Mouse (Mus musculus): ENCODE results near the gene Rgs11. TPM values are rescaled to one million over a fixed set of nuclear protein-coding genes. Genes with fewer than 3 reads are reported as not detected.
"Not testable (repeated sequence)": the region's sequence is repeated elsewhere in the genome, so short reads cannot be mapped to it uniquely, and the experiment has no call there.

Rgs11 gene
- 11.5 and 15.9 TPM in 2 replicates for polyA plus RNA-seq (2015; fragmentation: Nextera tagmentation; extraction: Ambion mirVana)

DNA sequence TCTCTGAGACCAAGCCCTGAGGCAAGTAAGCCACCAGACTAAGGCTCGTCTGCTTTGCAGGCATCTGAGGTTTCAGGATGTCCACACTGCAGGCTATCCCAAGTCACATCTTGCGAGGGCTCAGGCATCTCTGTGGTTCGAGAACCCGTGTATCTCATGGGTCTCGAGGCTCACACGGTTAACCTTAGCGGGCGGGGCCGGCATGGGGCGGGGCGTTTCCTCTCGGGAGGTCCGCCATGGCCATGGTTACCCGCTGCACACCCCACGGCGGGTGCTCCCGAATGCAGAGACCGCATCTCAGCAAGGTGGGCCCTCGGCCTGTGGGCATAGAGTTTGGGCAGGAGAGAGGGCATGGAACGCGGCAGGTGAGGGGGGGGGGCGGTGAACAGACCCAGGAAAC is at the start of gene Rgs11:
Gene Rgs11 (plus strand): TSS at position 215 of the 400 bp plus-strand sequence.
- peak within 1 kb of the TSS; percentile 62 for H3K9ac ChIP-seq
- H3K9me3 ChIP-seq = no peaks in the 10 kb centered on the region
- H3K4me2 ChIP-seq = peak within 1 kb of the TSS; percentile 92
- no peak for ATAC-seq (ENCODE audit: low read depth)
- H3K27me3 ChIP-seq = peaks cover 78% of the 10 kb centered on the region
- H3K36me3 ChIP-seq = peaks cover 7% of the 10 kb centered on the region
- peak within 1 kb of the TSS; percentile 42 for H3K4me3 ChIP-seq
- 3% methylated on average over 22 of the region's 22 CpGs for WGBS
- no peak within 1 kb of the TSS for H3K27ac ChIP-seq (replicated peaks)
- H3K4me1 ChIP-seq (replicated peaks) = peaks cover 35% of the 10 kb centered on the region

DNA sequence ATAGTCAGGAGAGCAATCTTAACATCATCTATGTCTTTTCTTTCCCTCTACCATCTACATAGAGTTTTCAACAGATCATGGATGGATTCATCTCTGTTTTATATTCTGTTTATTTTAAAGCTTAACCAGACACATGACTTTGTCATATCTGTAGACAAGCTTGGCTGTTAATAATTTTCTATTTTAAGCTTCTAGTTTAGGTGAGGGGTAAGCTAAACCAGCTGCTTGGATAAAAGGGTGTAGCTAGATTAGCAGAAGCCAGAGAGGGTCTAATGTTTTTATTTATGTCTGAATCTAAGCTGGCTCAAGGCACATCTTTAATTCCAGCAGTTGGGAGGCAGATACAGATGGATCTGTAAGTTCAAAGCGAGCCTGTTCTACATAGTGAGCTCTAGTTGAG is 40.0 kb upstream of the Rgs11 start:
- peaks cover 8% of the 10 kb centered on the region; the same call in 1 of the 2 replicates for H3K36me3 ChIP-seq
- no peak overlapping the region for H3K9ac ChIP-seq
- no peaks in the 10 kb centered on the region for H3K9me3 ChIP-seq
- H3K27me3 ChIP-seq = no peaks in the 10 kb centered on the region
- no peak overlapping the region for H3K27ac ChIP-seq (replicated peaks)
- ATAC-seq (ENCODE audit: low read depth) = no peak
- H3K4me2 ChIP-seq = no peak overlapping the region
- H3K4me3 ChIP-seq = no peak overlapping the region
- 97% methylated on average over 1 of the region's 1 CpGs for WGBS
- H3K4me1 ChIP-seq (replicated peaks) = peaks cover 11% of the 10 kb centered on the region; the same call in 1 of the 2 replicates

DNA sequence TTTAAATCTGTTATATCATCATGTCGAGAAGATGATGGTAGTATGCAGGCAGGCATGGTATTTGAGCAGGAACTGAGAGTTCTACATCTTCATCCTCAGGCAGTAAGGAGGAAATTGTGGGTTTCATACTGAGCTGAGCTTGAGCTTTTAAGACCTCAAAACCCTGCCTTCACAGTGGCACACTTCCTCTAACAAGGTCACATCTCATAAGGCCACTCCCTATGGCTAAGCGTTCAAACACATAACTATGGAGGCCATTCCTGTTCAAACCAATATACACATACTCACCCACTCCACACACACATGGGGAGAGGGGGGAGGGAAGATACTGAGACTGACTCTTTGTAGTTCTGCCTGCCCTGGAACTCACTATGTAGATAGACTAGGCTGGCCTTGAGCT is 34.7 kb upstream of the Rgs11 start:
- H3K9me3 ChIP-seq = no peaks in the 10 kb centered on the region

DNA sequence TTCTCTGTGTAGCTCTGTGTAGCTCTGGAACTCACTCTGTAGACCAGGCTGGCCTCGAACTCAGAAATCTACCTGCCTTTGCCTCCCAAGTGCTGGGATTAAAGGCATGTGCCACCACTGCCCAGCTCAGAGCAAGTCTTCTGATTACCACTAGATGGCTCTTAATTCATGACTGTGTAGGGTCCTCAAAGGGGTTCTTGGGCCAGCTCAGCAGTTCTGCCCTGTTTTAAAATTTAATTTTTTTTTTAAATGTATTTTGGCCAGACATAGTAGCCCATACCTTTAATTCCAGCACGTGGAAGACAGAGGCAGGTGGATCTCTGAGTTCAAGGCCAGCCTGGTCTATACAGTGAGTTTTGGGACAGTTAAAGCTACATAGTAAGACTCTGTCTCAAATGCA is 27.5 kb upstream of the Rgs11 start:
- not testable (repeated sequence) for H3K9me3 ChIP-seq; H3K27me3 ChIP-seq; H3K4me3 ChIP-seq; ATAC-seq (ENCODE audit: low read depth); H3K27ac ChIP-seq (replicated peaks); H3K4me2 ChIP-seq; H3K9ac ChIP-seq; H3K4me1 ChIP-seq (replicated peaks)
- 80% methylated on average over 2 of the region's 2 CpGs for WGBS
- H3K36me3 ChIP-seq = peaks cover 46% of the 10 kb centered on the region

More for the DNA sequence above, 34.7 kb upstream of the Rgs11 start:
- Histone ChIP-seq H3K9ac (no peak overlapping the region), H3K27ac (replicated peaks) (no peak overlapping the region), H3K4me1 (replicated peaks) (peaks cover 11% of the 10 kb centered on the region; the same call in 1 of the 2 replicates), H3K36me3 (peaks cover 8% of the 10 kb centered on the region; the same call in 1 of the 2 replicates), H3K4me3 (no peak overlapping the region), H3K4me2 (no peak overlapping the region), H3K27me3 (no peaks in the 10 kb centered on the region)
- 89% methylated on average over 2 of the region's 2 CpGs for WGBS
- ATAC-seq (ENCODE audit: low read depth) = no peak

DNA sequence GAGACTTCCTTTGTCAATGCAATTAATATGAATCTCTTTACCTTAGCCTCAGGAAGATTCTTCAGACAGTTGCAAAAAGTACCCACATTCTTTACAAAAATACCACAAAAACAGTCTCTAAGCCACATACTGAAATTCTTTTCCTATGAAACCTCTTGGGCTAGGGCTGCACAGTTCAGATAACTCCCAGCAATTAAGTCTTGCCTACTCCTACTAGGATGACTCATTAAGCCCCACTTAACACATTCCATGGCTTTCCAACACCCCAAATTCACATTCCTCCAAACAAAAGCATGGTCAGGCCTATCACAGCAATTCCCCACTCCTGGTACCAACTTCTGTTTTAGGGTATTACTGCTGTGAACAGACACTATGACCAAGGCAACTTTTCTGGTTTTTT is 24.1 kb upstream of the Rgs11 start:
- Histone ChIP-seq H3K27ac (replicated peaks) (no peak overlapping the region), H3K4me2 (no peak overlapping the region), H3K4me1 (replicated peaks) (no peaks in the 10 kb centered on the region), H3K9me3 (no peaks in the 10 kb centered on the region), H3K9ac (no peak overlapping the region), H3K27me3 (no peaks in the 10 kb centered on the region), H3K36me3 (peaks cover 58% of the 10 kb centered on the region), H3K4me3 (no peak overlapping the region)
- ATAC-seq (ENCODE audit: low read depth) = no peak

DNA sequence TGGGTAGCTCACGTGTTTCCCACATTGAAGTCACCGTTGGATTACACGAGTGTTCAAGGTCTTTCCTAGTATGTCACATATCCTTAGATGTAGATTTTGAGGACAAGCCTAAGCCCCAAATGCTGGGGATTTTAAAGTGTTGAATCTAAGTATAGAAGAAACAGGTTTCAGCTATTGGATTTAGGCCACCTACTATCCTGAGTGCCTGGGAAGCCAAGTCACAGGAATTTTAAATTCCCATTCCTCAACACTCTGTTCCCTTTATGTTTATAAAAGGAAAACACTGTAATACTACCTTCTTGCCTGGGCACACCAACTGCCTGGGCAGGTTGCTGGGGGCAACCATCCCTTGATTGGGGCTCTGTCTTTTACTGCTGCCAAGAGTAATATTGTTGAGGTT is 21.6 kb upstream of the Rgs11 start:
- Histone ChIP-seq H3K9me3 (no peaks in the 10 kb centered on the region), H3K4me1 (replicated peaks) (no peaks in the 10 kb centered on the region), H3K36me3 (peaks cover 63% of the 10 kb centered on the region), H3K9ac (no peak overlapping the region), H3K27ac (replicated peaks) (no peak overlapping the region), H3K4me2 (no peak overlapping the region), H3K27me3 (no peaks in the 10 kb centered on the region), H3K4me3 (no peak overlapping the region)
- ATAC-seq (ENCODE audit: low read depth) = no peak
- 96% methylated on average over 3 of the region's 3 CpGs for WGBS

DNA sequence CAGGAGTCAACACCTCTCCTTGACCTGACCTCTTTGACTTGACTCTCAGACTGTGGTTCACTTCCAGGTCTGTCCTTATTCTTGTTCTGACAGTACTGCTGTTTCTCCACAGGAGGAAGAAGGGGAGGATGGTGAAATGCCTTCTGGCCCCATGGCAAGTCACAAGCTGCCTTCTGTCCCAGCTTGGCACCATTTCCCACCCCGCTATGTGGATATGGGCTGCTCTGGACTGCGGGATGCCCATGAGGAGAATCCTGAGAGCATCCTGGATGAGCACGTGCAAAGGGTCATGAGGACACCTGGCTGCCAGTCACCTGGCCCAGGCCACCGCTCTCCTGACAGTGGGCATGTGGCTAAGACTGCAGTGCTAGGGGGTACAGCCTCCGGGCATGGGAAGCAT is 15.2 kb upstream of the Rgs11 start:
- no peak for ATAC-seq (ENCODE audit: low read depth)
- no peak overlapping the region for H3K27ac ChIP-seq (replicated peaks)
- H3K9ac ChIP-seq = no peak overlapping the region
- 96% methylated on average over 5 of the region's 5 CpGs for WGBS
- no peaks in the 10 kb centered on the region for H3K27me3 ChIP-seq
- H3K36me3 ChIP-seq = peaks cover 95% of the 10 kb centered on the region
- no peak overlapping the region for H3K4me2 ChIP-seq
- H3K4me1 ChIP-seq (replicated peaks) = no peaks in the 10 kb centered on the region
- no peak overlapping the region for H3K4me3 ChIP-seq
- H3K9me3 ChIP-seq = no peaks in the 10 kb centered on the region

DNA sequence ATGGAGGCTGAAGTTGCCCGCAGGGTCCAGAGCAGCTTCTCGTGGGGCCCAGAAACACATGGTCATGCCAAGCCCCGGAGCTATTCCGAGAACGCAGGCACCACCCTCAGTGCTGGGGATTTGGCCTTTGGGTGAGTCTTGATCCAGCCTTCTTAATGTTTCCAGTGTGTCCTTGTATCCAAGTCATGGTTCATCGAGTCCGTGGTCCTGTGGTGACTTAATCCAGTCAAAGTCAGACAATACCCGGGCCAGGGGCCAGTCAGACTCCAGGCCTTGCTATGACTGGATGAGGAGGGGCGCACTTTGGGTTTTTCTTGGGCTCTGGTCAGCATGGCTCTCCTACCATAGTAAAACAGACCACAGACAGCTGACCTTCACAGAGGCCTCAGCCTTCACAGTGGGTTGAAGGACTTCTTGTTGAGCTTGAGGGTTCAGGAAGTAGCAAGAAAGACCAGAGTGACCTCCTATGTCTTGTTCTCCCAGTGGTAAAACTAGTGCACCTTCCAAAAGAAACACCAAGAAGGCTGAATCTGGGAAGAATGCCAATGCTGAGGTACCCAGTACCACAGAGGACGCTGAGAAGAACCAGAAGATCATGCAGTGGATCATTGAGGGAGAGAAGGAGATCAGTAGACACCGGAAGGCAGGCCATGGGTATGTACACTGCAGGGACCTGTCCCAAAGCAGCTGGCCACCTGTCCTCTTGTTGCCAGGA is 14.5 kb upstream of the Rgs11 start:
- no peak overlapping the region for H3K9ac ChIP-seq
- no peaks in the 10 kb centered on the region for H3K4me1 ChIP-seq (replicated peaks)
- no peaks in the 10 kb centered on the region for H3K27me3 ChIP-seq
- H3K27ac ChIP-seq (replicated peaks) = no peak overlapping the region
- no peak overlapping the region for H3K4me2 ChIP-seq
- peaks cover 95% of the 10 kb centered on the region for H3K36me3 ChIP-seq
- 94% methylated on average over 11 of the region's 11 CpGs for WGBS
- ATAC-seq (ENCODE audit: low read depth) = no peak
- H3K9me3 ChIP-seq = no peaks in the 10 kb centered on the region
- H3K4me3 ChIP-seq = no peak overlapping the region

DNA sequence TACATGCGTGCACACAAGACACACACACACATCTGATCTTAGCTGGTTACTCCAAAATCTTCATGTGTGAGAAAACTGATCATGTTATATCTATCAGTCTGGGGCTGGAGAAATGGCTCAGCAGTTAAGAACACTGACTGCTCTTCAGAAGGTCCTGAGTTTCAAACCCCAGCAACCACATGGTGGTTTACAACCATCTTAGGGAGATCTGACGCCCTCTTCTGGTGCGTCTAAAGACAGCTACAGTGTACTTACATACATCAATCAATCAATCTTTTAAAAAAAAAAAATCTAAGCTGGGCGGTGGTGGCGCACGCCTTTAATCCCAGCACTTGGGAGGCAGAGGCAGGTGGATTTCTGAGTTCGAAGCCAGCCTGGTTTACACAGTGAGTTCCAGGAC is 11.3 kb upstream of the Rgs11 start:
- not testable (repeated sequence) for H3K4me1 ChIP-seq (replicated peaks); H3K4me3 ChIP-seq
- WGBS = 96% methylated on average over 7 of the region's 7 CpGs

DNA sequence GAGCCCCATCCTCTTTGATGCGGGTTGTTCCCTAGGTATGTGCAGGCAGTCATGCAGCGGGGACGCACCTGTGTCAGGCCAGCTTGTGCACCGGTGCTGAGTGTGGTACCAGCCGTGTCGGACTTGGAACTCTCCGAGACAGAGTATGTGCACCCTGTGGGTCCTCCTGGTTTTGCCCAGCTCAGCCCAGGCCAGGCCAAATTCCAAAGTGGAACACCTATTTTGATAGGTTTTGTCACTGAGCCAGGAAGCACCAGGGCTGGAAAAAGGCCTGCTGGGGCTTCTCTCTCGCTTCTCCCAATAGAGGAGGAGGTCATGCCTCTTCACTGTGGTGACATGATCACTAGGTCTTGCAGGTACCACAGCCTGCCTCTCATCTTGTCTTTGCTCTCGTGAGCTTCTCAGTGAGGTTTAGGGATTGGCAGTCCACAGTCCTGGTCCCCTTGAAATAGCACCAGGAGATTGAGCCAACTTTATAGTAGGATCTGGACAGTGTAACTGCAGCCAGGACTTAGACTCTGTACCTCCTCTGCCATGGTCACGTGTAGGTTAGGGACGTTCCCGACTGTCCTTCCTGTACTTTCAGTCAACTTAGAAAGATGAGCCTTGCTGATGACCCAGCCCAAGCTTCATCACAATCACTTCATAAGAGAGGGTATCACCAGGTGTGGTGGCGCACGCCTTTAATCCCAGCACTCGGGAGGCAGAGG is 10.1 kb upstream of the Rgs11 start:
- Histone ChIP-seq H3K9me3 (no peaks in the 10 kb centered on the region), H3K4me1 (replicated peaks) (no peaks in the 10 kb centered on the region), H3K4me3 (no peak overlapping the region), H3K27me3 (no peaks in the 10 kb centered on the region), H3K4me2 (no peak overlapping the region), H3K36me3 (peaks cover 98% of the 10 kb centered on the region), H3K27ac (replicated peaks) (no peak overlapping the region), H3K9ac (no peak overlapping the region)
- WGBS = 98% methylated on average over 15 of the region's 15 CpGs
- no peak for ATAC-seq (ENCODE audit: low read depth)

More for the DNA sequence above, 11.3 kb upstream of the Rgs11 start:
- H3K27ac ChIP-seq (replicated peaks); ATAC-seq (ENCODE audit: low read depth); H3K9me3 ChIP-seq; H3K27me3 ChIP-seq; H3K9ac ChIP-seq; H3K4me2 ChIP-seq: not testable (repeated sequence)
- H3K36me3 ChIP-seq = peaks cover 96% of the 10 kb centered on the region

DNA sequence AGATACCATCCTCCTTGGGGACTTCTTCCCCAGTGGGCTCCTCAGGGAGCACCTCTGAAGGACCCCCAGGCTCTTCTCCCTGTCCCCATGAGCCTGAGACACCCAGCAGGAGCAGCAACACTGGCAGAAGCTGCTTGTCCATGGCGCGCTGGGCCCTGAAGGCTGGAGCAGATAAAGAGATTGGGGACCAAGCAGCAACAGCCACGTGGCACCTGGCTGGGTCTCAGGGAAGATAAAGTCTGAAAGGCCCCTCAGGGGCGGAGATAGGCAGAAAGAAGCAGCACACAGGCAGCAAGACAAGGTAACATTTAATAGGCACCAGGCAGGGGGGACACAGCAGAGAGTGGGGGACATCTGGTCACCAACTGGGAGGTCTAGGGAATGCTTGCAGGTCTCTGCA is 3.9 kb upstream of the Rgs11 start, which contains the start of gene Pdia2:
Gene Pdia2 (minus strand): TSS at position 196 of the 400 bp plus-strand sequence.
- Histone ChIP-seq H3K4me3 (no peak within 1 kb of the TSS), H3K36me3 (peaks cover 45% of the 10 kb centered on the region), H3K9me3 (no peaks in the 10 kb centered on the region), H3K4me1 (replicated peaks) (peaks cover 35% of the 10 kb centered on the region), H3K9ac (no peak within 1 kb of the TSS), H3K27me3 (peaks cover 56% of the 10 kb centered on the region), H3K4me2 (peak within 1 kb of the TSS; percentile 92), H3K27ac (replicated peaks) (no peak within 1 kb of the TSS)
- no peak for ATAC-seq (ENCODE audit: low read depth)
- WGBS = 77% methylated on average over 4 of the region's 4 CpGs

DNA sequence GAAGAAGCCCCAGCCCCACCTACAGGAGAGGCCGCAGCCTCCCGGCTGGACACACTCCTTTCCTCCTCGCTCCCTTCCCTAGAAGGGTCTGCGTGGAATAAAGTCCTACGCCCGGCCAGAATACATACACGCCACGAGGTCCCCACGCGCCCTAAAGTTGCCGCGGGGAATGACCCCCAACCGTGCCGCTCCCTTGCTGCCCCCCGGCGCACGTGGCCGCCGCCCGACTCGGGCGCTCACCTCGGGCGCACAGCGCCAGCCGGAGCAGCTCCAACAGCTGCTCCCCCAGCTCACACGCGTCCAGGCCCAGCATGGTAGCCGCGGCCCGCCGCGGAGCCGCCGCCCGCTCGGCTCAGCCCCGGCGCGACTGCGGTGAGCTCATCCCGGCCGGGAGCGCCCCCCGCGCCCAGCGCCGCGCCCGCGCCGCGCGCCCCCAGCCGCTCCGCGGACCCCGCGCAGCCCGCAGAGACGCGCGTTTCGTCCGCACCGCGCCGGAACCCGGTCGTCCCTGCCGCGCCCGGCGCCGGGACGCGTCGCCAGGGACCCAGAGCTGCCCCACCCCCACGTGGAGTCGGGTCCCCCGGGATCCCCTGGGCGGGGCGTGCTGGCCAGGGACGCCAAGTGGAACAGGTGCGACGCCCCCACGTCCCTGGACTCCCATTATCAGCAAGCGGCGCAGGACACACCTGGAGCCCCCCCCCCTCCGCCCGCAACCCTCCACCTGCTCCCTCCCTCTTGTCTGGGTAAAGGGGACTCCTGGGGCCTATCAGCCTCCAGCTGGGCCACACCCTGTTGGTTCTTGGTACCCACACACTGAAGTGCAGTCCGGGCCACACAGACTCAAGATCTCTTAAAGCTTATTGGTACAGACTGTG is 1.7 kb upstream of the Rgs11 start:
- peak overlapping the region; percentile 46 for H3K27ac ChIP-seq (replicated peaks)
- H3K9ac ChIP-seq = peak overlapping the region; percentile 79
- peaks cover 24% of the 10 kb centered on the region for H3K36me3 ChIP-seq
- H3K4me3 ChIP-seq = peak overlapping the region; percentile 59
- peak overlapping the region; percentile 92 for H3K4me2 ChIP-seq
- H3K27me3 ChIP-seq = peaks cover 76% of the 10 kb centered on the region
- no peaks in the 10 kb centered on the region for H3K9me3 ChIP-seq
- peak; percentile 63 for ATAC-seq (ENCODE audit: low read depth)
- H3K4me1 ChIP-seq (replicated peaks) = peaks cover 35% of the 10 kb centered on the region
- under 1% methylated on average over 83 of the region's 92 CpGs for WGBS
